Mouse (Mus musculus) T-cell, adult 2 months (primary cell): ENCODE results near the gene Klhl3.

ENCODE experiments used
- DNase-seq: peaks from one replicate; pipeline ENCODE4 v3.0.0; 2022; ENCODE audit warnings: low spot score

Klhl3 gene

DNA sequence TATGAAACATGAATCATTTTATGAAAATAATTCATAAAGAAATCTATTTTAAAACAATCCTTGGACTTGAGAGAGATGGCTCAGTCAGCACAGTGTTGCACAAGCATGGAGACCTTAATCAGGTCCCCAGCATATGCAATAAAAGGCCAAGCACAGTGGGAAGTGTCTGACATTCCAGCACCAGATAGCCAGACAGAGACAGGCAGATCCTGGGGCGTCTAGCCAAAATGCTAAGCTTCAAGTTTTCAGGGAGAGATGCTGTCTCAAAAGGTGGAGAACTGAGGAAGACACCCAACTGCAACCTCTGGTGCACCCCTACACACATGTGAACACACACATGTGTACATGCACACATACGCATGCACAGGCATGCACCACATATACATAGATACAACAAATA lies 153.1 kb downstream of the Klhl3 start:
- no peak for DNase-seq

DNA sequence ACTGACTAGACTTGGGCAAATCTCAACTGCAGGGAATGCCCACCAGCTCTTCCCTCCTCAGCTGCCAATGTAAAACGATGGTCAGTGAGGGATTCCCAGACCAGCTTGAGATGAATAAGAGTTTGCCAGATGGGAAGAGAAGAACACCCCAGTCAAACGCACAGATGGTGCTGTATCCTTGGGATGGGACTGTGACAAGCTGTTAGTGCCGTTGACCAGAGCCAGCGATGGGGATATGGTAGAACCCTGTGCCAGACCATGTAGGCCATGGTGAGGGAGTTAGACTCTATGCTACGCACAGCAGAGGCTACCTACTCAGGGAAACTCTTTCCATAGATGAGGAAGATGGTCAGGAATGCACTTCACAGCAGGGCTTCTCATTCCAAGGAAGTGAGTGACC lies 153.6 kb downstream of the Klhl3 start:
- DNase-seq = no peak
